Mouse (Mus musculus): Measurements from ENCODE around the gene Rbms3. TPM values are rescaled to one million over a fixed set of nuclear protein-coding genes. Genes with fewer than 3 reads are reported as not detected.

Gene Rbms3
- polyA plus RNA-seq, 1 experiment from 2014 or later, result 13.1 TPM

- no peak for ATAC-seq
- Histone ChIP-seq H3K9me3 (ENCODE audit: control insufficient read depth) (no peaks in the 10 kb centered on the region), H3K4me1 (replicated peaks; ENCODE audit: control insufficient read depth, insufficient read depth, low read length) (no peaks in the 10 kb centered on the region), H3K27ac (ENCODE audit: low read depth, low read length) (no peak overlapping the region), H3K27me3 (replicated peaks; ENCODE audit: control insufficient read depth, insufficient read depth, low read length) (no peaks in the 10 kb centered on the region), H3K9ac (ENCODE audit: low read depth, low read length) (no peak overlapping the region), H3K36me3 (ENCODE audit: control insufficient read depth, insufficient read depth) (no peaks in the 10 kb centered on the region), H3K4me2 (replicated peaks; ENCODE audit: low read depth) (no peak overlapping the region), H3K4me3 (ENCODE audit: low read depth, low read length) (no peak overlapping the region)
- 68% methylated on average over 4 of the region's 4 CpGs for WGBS
- TF ChIP-seq CTCF (IDR thresholded peaks at IDR 0.05; ENCODE audit: low read depth), result peak; percentile 63
Measured at GRCm38 (mm10) chr9:116906955-116907354, 722.8 kb downstream of the Rbms3 start.

GRCm38 (mm10) chr9:116905646-116906045 lies 724.1 kb downstream of the Rbms3 start:
- Histone ChIP-seq H3K4me3 (ENCODE audit: low read depth, low read length) (no peak overlapping the region), H3K4me1 (replicated peaks; ENCODE audit: control insufficient read depth, insufficient read depth, low read length) (no peaks in the 10 kb centered on the region), H3K9ac (ENCODE audit: low read depth, low read length) (no peak overlapping the region), H3K36me3 (ENCODE audit: control insufficient read depth, insufficient read depth) (no peaks in the 10 kb centered on the region), H3K27ac (ENCODE audit: low read depth, low read length) (no peak overlapping the region), H3K27me3 (replicated peaks; ENCODE audit: control insufficient read depth, insufficient read depth, low read length) (no peaks in the 10 kb centered on the region), H3K9me3 (ENCODE audit: control insufficient read depth) (no peaks in the 10 kb centered on the region), H3K4me2 (replicated peaks; ENCODE audit: low read depth) (no peak overlapping the region)
- WGBS, result 78% methylated on average over 2 of the region's 2 CpGs
- ATAC-seq, result no peak
- TF ChIP-seq CTCF (IDR thresholded peaks at IDR 0.05; ENCODE audit: low read depth), result no peak

DNA sequence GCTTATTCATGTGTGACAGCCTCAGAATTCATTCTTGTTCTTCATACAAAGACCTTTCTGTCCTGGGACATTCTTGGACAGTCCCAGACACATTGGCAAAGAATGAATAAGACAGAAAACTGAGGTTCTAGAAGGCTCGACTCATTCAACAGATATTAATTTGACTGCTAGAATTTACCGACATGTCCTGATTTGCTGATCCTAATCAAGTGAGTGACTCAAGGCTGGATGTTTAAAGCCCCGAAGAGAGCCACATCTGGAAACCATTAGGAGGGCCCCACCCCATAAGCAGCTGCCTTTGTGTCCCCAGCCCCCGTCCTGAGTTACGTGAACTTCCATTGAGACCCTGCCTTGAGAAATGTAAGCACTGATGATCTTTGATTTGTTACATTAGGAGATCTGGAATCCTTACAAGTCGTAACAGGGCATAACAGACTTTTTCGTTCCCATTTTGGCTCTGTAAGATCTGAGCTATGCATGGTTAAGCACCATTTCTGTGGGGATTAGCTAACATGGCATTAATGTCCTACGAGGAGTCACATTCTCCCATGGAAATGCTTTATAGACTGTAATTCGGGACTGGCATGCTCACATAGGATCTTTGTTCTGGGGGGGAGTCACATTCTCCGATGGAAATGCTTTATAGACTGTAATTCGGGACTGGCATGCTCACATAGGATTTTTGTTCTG lies 726.3 kb downstream of the Rbms3 start:
- no peak overlapping the region for H3K9ac ChIP-seq (ENCODE audit: low read depth, low read length)
- no peak overlapping the region for H3K27ac ChIP-seq (ENCODE audit: low read depth, low read length)
- H3K4me2 ChIP-seq (replicated peaks; ENCODE audit: low read depth), result no peak overlapping the region
- no peak overlapping the region for H3K4me3 ChIP-seq (ENCODE audit: low read depth, low read length)
- H3K36me3 ChIP-seq (ENCODE audit: control insufficient read depth, insufficient read depth), result no peaks in the 10 kb centered on the region
- no peaks in the 10 kb centered on the region for H3K27me3 ChIP-seq (replicated peaks; ENCODE audit: control insufficient read depth, insufficient read depth, low read length)
- WGBS, result 59% methylated on average over 11 of the region's 11 CpGs
- no peak for TF ChIP-seq CTCF (IDR thresholded peaks at IDR 0.05; ENCODE audit: low read depth)
- no peaks in the 10 kb centered on the region for H3K4me1 ChIP-seq (replicated peaks; ENCODE audit: control insufficient read depth, insufficient read depth, low read length)
- no peak for ATAC-seq
- no peaks in the 10 kb centered on the region for H3K9me3 ChIP-seq (ENCODE audit: control insufficient read depth)

DNA sequence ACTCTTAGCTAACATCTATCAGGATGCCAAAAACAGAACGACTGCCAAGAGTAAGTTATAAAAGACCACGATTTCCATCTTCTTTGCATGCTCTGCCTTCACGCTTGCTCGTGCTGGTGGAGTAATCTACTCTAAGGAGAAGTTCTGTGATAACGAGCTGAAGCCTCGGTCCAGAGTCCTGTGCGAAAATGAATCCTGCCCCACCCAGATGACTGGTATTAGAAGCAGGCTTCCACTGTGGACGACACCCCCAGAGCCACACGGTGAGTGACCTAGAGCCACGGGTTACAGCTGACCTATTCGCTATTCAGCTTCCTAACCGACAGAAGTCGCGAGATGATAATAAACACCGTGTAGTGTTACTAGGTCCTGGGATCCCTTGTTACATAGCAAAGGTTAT lies 730.3 kb downstream of the Rbms3 start:
- no peak overlapping the region for H3K9ac ChIP-seq (ENCODE audit: low read depth, low read length)
- ATAC-seq, result peak; percentile 73; the same call in 1 of the 2 replicates
- no peaks in the 10 kb centered on the region for H3K36me3 ChIP-seq (ENCODE audit: control insufficient read depth, insufficient read depth)
- no peaks in the 10 kb centered on the region for H3K4me1 ChIP-seq (replicated peaks; ENCODE audit: control insufficient read depth, insufficient read depth, low read length)
- no peaks in the 10 kb centered on the region for H3K9me3 ChIP-seq (ENCODE audit: control insufficient read depth)
- WGBS, result 35% methylated on average over 15 of the region's 15 CpGs
- no peak for TF ChIP-seq CTCF (IDR thresholded peaks at IDR 0.05; ENCODE audit: low read depth)
- no peak overlapping the region for H3K27ac ChIP-seq (ENCODE audit: low read depth, low read length)
- no peak overlapping the region for H3K4me3 ChIP-seq (ENCODE audit: low read depth, low read length)
- H3K4me2 ChIP-seq (replicated peaks; ENCODE audit: low read depth), result peak overlapping the region; percentile 25; the same call in 1 of the 2 replicates
- H3K27me3 ChIP-seq (replicated peaks; ENCODE audit: control insufficient read depth, insufficient read depth, low read length), result no peaks in the 10 kb centered on the region

GRCm38 (mm10) chr9:116886973-116887680 lies 742.6 kb downstream of the Rbms3 start:
- Histone ChIP-seq H3K27me3 (replicated peaks; ENCODE audit: control insufficient read depth, insufficient read depth, low read length) (no peaks in the 10 kb centered on the region), H3K9me3 (ENCODE audit: control insufficient read depth) (no peaks in the 10 kb centered on the region), H3K36me3 (ENCODE audit: control insufficient read depth, insufficient read depth) (no peaks in the 10 kb centered on the region), H3K9ac (ENCODE audit: low read depth, low read length) (no peak overlapping the region), H3K4me2 (replicated peaks; ENCODE audit: low read depth) (no peak overlapping the region), H3K4me1 (replicated peaks; ENCODE audit: control insufficient read depth, insufficient read depth, low read length) (no peaks in the 10 kb centered on the region), H3K27ac (ENCODE audit: low read depth, low read length) (no peak overlapping the region), H3K4me3 (ENCODE audit: low read depth, low read length) (no peak overlapping the region)
- WGBS, result 80% methylated on average over 9 of the region's 9 CpGs
- TF ChIP-seq CTCF (IDR thresholded peaks at IDR 0.05; ENCODE audit: low read depth), result no peak
- no peak for ATAC-seq

DNA sequence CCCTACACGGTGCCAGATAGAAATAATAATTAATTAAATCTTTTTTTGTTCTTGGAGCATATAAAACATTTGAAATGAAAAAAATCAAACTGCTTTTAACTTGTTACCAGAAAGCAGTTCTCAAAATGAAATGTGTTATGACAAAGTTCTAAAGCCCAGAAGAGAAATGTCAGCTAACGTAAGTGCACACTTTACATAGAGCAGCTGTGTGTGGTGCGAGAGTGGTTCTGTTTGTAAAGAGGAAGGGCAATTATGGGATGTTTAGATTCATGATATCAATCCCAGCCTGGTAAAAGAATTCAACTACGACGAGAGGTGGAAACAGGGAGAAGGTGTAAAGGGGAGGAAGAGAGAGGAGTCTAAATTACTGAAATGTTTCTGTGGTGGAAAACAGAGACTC lies 744.1 kb downstream of the Rbms3 start:
- ATAC-seq, result no peak
- WGBS, result 56% methylated on average over 5 of the region's 5 CpGs
- H3K27ac ChIP-seq (ENCODE audit: low read depth, low read length), result no peak overlapping the region
- H3K9ac ChIP-seq (ENCODE audit: low read depth, low read length), result no peak overlapping the region
- no peaks in the 10 kb centered on the region for H3K9me3 ChIP-seq (ENCODE audit: control insufficient read depth)
- H3K4me3 ChIP-seq (ENCODE audit: low read depth, low read length), result no peak overlapping the region
- H3K27me3 ChIP-seq (replicated peaks; ENCODE audit: control insufficient read depth, insufficient read depth, low read length), result no peaks in the 10 kb centered on the region
- TF ChIP-seq CTCF (IDR thresholded peaks at IDR 0.05; ENCODE audit: low read depth), result no peak
- no peak overlapping the region for H3K4me2 ChIP-seq (replicated peaks; ENCODE audit: low read depth)
- H3K4me1 ChIP-seq (replicated peaks; ENCODE audit: control insufficient read depth, insufficient read depth, low read length), result no peaks in the 10 kb centered on the region
- H3K36me3 ChIP-seq (ENCODE audit: control insufficient read depth, insufficient read depth), result no peaks in the 10 kb centered on the region
